Mouse (Mus musculus) limb, embryonic 12.5 days (tissue): Measurements from ENCODE around the gene Tns2. TPM values are rescaled to one million over a fixed set of nuclear protein-coding genes. Genes with fewer than 3 reads are reported as not detected.

Experiments
- ATAC-seq: fragments of 200-750 bp; cut with Nextera tagmentation; 2 replicates; pipeline ENCODE4 v1.8.0; 2017; ENCODE audit warnings: low read depth, moderate TSS enrichment; ENCODE audit not compliant: insufficient number of reproducible peaks, insufficient read depth, low FRiP score, low TSS enrichment
- H3K27ac ChIP-seq: fragments of 300-500 bp; sonication (generic); 2 replicates; pipeline ENCODE4 v1.5.1; 2016; ENCODE audit warnings: mild to moderate bottlenecking, moderate library complexity
- H3K27me3 ChIP-seq: fragments of 300-500 bp; sonication (generic); 2 replicates; pipeline ENCODE4 v1.6.1; 2016; ENCODE audit warnings: mild to moderate bottlenecking, moderate library complexity
- H3K36me3 ChIP-seq: fragments of 300-500 bp; sonication (generic); 2 replicates; pipeline ENCODE4 v1.6.1; 2016; ENCODE audit warnings: mild to moderate bottlenecking, moderate library complexity
- H3K4me1 ChIP-seq: fragments of 300-500 bp; sonication (generic); replicated peaks from 2 replicates; pipeline ENCODE4 v1.6.1; 2016
- H3K4me2 ChIP-seq: fragments of 300-500 bp; sonication (generic); 2 replicates; pipeline ENCODE4 v1.6.1; 2016; ENCODE audit warnings: mild to moderate bottlenecking, moderate library complexity
- H3K4me3 ChIP-seq: fragments of 300-500 bp; sonication (generic); replicated peaks from 2 replicates; pipeline ENCODE4 v1.5.1; 2016; ENCODE audit warnings: mild to moderate bottlenecking
- H3K9ac ChIP-seq: fragments of 300-500 bp; sonication (generic); replicated peaks from 2 replicates; pipeline ENCODE4 v1.6.1; 2016; ENCODE audit warnings: mild to moderate bottlenecking, moderate library complexity
- H3K9me3 ChIP-seq: fragments of 300-500 bp; sonication (generic); 2 replicates; pipeline ENCODE4 v1.6.1; 2016; ENCODE audit warnings: mild to moderate bottlenecking, moderate library complexity
- WGBS: fragments of 180-500 bp; shearing (Covaris S2); methylation state at CpG from one replicate; pipeline ENCODE4 v1.1.7; 2016; 5-methylcytosine and 5-hydroxymethylcytosine counted together
- polyA plus RNA-seq: library from polyadenylated mRNA; unstranded; fragments of >200 nt; fragmentation: Nextera tagmentation; extraction: Ambion mirVana; gene quantifications from 2 replicates; pipeline ENCODE4 v1.2.1, GENCODE M21; 2016

The Tns2 gene
- polyA plus RNA-seq, 1 experiment from 2014 or later = 16.6 TPM

GRCm38 (mm10) chr15:102094157-102094556, 6.1 kb upstream of the Tns2 start:
- H3K4me2 ChIP-seq = no peak overlapping the region
- no peaks in the 10 kb centered on the region for H3K9me3 ChIP-seq
- H3K27ac ChIP-seq = no peak overlapping the region
- ATAC-seq = no peak
- peaks cover 94% of the 10 kb centered on the region for H3K36me3 ChIP-seq
- H3K9ac ChIP-seq = no peak overlapping the region
- no peaks in the 10 kb centered on the region for H3K27me3 ChIP-seq
- H3K4me1 ChIP-seq = peaks cover 22% of the 10 kb centered on the region
- no peak overlapping the region for H3K4me3 ChIP-seq
- WGBS = 22% methylated on average over 2 of the region's 2 CpGs

DNA sequence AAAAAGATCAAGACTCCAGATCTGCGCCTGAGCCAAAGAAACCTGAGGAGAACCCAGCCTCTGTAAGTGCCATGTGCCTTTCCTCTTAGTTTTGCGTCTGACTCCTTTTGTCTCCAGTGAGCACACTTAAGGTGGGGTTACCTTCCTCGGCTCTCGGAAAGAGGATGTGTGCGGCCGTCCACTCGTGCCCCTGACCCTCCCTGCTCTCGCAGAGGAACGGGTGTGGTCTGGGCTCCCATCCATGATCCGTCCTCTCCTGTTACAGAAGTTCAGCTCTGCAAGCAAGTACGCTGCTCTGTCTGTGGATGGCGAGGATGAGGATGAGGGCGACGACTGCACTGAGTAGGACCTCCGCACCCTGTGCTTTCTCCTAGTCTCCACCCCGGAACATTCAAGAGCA, 5.2 kb upstream of the Tns2 start:
- Histone ChIP-seq H3K9me3 (no peaks in the 10 kb centered on the region), H3K9ac (no peak overlapping the region), H3K4me2 (no peak overlapping the region), H3K36me3 (peaks cover 85% of the 10 kb centered on the region), H3K27ac (no peak overlapping the region), H3K4me3 (no peak overlapping the region), H3K27me3 (no peaks in the 10 kb centered on the region), H3K4me1 (peaks cover 30% of the 10 kb centered on the region)
- ATAC-seq = no peak
- 88% methylated on average over 16 of the region's 16 CpGs for WGBS

GRCm38 (mm10) chr15:102097147-102097915, 2.9 kb upstream of the Tns2 start:
- WGBS = 83% methylated on average over 7 of the region's 8 CpGs
- Histone ChIP-seq H3K4me3 (no peak overlapping the region), H3K4me1 (peaks cover 53% of the 10 kb centered on the region), H3K4me2 (no peak overlapping the region), H3K27me3 (no peaks in the 10 kb centered on the region), H3K36me3 (peaks cover 62% of the 10 kb centered on the region), H3K9ac (no peak overlapping the region), H3K9me3 (no peaks in the 10 kb centered on the region), H3K27ac (peak overlapping the region; percentile 54)
- no peak for ATAC-seq

DNA sequence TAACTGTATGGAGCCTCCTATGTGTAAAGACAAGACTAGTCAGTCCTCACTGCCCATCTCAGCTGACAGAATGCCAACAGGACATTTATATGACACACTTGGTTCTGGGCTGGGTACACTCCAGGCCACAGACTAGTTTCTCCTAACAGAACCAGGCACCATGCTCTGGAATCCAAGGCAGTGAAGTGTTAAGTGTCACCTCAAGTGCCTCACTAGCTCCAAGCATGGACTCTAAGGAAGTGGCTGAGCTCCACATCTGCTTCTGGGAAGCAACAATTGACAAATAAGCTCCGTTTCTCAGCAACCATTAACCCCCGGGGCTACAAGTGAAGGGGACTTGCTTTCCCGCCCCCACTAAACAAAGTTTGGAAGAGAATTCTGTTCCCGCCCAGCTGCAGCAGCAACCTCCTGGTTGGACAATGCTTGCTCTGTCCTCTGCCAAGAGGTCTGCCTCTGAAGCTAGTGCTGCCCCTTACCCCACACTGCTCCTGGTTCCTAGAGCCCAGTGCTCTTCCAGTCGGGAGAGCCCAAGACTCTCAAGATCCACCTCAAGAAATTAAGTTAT, 2.1 kb upstream of the Tns2 start:
- Histone ChIP-seq H3K4me2 (peak overlapping the region; percentile 89), H3K36me3 (peaks cover 55% of the 10 kb centered on the region), H3K27ac (peak overlapping the region; percentile 54), H3K27me3 (no peaks in the 10 kb centered on the region), H3K9me3 (no peaks in the 10 kb centered on the region), H3K4me3 (no peak overlapping the region; the same call in 1 of the 2 replicates), H3K9ac (no peak overlapping the region), H3K4me1 (peaks cover 61% of the 10 kb centered on the region)
- no peak for ATAC-seq
- 20% methylated on average over 5 of the region's 5 CpGs for WGBS

DNA sequence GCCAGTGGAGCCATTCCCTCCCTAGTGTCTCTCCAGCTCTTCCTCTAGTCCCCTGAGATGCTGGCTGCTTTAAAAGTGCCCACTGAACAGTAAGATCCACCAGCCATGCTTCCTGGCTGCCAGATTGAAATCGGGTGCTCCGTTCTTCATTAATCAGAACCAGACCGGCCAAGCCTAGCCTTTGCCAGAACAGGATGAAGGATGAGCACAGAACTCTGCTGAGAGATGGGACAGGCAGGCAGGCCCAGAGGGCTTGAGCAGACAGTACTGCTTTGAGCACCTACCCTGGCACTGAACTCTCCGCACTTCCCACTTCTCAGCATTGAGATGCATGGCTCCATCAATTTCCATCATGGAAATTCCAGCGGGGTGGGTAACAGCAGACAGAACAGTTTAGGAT, 953 bp upstream of the Tns2 start:
- WGBS = 28% methylated on average over 5 of the region's 5 CpGs
- Histone ChIP-seq H3K27me3 (no peaks in the 10 kb centered on the region), H3K4me3 (peak overlapping the region; percentile 58), H3K9me3 (no peaks in the 10 kb centered on the region), H3K4me2 (peak overlapping the region; percentile 89), H3K4me1 (peaks cover 73% of the 10 kb centered on the region), H3K36me3 (peaks cover 43% of the 10 kb centered on the region), H3K9ac (peak overlapping the region; percentile 48; the same call in 1 of the 2 replicates), H3K27ac (peak overlapping the region; percentile 66)
- ATAC-seq = no peak

DNA sequence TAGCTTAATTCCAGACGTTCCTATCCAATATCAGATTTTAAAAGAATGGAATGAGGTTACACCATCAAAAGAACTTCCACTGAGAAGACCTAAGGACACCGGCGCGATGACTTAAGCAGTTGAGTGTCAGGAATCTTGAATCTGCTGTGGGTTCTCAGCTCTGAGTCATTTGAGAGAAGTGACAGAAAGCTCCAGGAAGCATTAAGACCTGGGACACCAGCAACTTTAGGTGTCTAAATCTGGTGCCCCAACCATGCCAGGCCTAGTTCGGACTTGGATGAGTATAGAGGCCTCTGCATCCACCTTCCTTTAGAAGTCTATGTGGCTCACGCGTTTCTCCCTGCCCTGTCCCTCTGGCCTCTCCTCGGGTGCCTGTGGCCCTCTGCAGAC, 447 bp upstream of the Tns2 start:
- Histone ChIP-seq H3K4me1 (peaks cover 78% of the 10 kb centered on the region), H3K27ac (peak overlapping the region; percentile 93), H3K4me3 (peak overlapping the region; percentile 58), H3K27me3 (no peaks in the 10 kb centered on the region), H3K9me3 (no peaks in the 10 kb centered on the region), H3K4me2 (peak overlapping the region; percentile 89), H3K36me3 (peaks cover 38% of the 10 kb centered on the region), H3K9ac (peak overlapping the region; percentile 77)
- ATAC-seq = no peak
- WGBS = 24% methylated on average over 8 of the region's 8 CpGs

DNA sequence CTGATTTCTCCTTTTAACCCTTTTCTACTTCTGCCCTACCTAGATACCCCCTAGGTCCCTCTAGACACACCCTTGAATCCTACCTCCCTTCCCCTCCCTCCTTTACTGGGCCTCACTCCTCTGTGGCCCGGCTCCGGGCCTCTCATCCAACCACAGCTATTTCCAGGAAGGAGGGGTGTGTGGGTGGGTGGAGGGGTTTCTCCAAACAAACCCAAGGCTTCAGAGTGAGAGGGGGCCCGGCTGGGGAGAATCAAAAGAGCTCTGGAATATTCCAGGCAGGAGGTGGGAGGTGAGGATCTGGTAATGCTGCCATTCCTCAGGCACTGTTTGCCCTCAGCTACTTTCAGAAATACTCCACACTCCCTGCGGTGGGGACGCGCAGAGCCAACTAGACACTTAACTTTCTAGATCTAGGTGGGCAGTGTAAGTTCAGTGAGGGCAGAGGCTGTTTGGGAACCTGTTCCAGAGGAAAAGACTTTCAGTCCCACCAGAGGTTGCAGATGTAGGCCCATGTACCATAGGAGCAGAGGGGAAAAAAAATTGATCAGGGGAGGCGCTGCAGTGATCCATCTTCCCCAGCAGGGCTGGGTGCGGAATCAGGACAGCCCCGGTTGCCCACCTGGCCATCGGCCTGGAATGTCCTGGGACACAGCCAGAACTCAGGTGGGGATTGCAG, 921 bp downstream of the Tns2 start:
- H3K9ac ChIP-seq = peak overlapping the region; percentile 77

DNA sequence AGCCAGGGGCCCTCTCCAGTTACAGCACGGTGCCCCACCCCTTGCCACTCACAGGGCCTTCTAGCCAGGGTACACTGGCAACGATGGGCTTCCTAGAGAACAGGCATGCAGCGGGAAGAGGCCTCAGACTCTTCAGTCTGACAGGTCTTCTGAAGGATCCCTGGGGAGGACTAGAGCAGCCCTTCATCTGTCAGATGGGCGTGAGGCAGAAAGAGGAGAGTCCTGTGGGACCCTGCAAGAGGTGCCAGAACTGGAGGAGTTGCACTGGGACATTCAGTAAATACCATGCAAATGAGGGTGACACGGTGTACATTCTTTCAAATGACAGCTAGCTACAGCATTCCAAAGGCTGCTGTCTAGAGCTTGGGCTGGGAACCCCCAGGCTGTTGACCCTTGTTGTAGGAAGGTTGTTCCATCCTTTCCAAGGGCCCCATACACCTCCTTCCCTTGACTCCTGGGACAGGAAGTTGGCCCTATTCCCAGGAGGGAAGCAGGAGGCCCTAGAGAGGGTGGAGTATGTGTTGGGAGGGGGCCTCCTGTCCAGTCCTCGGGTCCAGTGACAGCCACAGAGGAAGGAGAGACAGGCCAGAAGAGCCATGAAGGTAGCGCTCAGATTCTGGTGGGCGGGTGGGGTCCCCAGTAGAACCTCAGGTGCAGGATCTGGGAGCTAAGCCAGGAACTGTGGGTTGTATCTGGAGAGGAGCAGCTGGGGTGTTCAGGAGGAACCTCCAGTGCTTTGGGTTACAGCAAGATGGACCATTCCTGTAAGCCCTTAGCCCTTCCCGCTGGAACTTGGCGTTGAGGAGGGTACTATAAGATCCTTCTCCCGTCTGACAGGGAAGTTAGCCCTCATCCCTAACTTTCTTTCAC, 1.7 kb downstream of the Tns2 start:
- no peak for ATAC-seq
- WGBS = 33% methylated on average over 11 of the region's 11 CpGs

More for the DNA sequence above, 921 bp downstream of the Tns2 start:
- H3K4me3 ChIP-seq = peak overlapping the region; percentile 58
- peak overlapping the region; percentile 89 for H3K4me2 ChIP-seq
- 0 out of 2 replicates have a peak, but pooled peaks have one; percentile 7 for ATAC-seq
- peaks cover 8% of the 10 kb centered on the region; the same call in 1 of the 2 replicates for H3K27me3 ChIP-seq
- H3K9me3 ChIP-seq = no peaks in the 10 kb centered on the region
- 29% methylated on average over 10 of the region's 10 CpGs for WGBS
- H3K4me1 ChIP-seq = peaks cover 91% of the 10 kb centered on the region
- peaks cover 24% of the 10 kb centered on the region for H3K36me3 ChIP-seq
- peak overlapping the region; percentile 93 for H3K27ac ChIP-seq

GRCm38 (mm10) chr15:102102548-102103121, 2.4 kb downstream of the Tns2 start:
- peaks cover 22% of the 10 kb centered on the region for H3K27me3 ChIP-seq

More for the DNA sequence above, 1.7 kb downstream of the Tns2 start:
- Histone ChIP-seq H3K27ac (peak overlapping the region; percentile 93), H3K9me3 (no peaks in the 10 kb centered on the region), H3K36me3 (peaks cover 18% of the 10 kb centered on the region), H3K4me1 (peaks cover 98% of the 10 kb centered on the region), H3K4me2 (peak overlapping the region; percentile 89), H3K4me3 (peak overlapping the region; percentile 58), H3K27me3 (peaks cover 16% of the 10 kb centered on the region), H3K9ac (peak overlapping the region; percentile 77)

DNA sequence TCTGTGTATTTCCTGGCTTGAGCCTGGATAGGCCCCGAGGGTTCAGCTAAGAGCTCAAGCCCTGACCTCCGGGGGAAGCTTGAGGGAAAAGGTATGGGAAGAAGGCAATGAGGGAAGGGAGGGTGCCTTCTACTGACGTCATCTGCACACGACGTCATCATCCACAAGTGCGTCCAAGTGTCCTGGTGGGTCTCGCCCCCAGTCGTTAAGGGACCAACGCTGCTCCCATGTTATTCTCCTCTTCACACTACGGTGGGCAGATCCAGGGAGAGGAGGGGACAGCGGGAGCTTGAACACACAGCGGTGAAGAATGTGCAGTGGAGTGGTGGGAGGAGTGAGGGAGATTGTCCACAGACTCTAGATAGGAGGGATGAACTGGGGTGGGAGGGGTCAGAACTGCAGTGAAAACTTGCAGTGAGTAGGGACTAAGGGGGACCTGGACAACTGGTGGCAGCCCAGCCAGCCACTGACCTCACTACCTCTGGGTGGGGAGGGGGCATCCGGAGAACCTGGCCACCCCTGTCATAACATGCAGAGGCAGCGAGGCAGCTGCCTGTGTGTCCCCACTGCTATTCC, 3.2 kb downstream of the Tns2 start:
- peak overlapping the region; percentile 59 for H3K9ac ChIP-seq
- H3K27ac ChIP-seq = peak overlapping the region; percentile 93
- peak overlapping the region; percentile 58 for H3K4me3 ChIP-seq
- H3K27me3 ChIP-seq = peaks cover 22% of the 10 kb centered on the region
- no peak for ATAC-seq
- H3K9me3 ChIP-seq = no peaks in the 10 kb centered on the region
- H3K4me1 ChIP-seq = peaks cover 97% of the 10 kb centered on the region
- peak overlapping the region; percentile 89 for H3K4me2 ChIP-seq
- peaks cover 8% of the 10 kb centered on the region; the same call in 1 of the 2 replicates for H3K36me3 ChIP-seq
- 6% methylated on average over 14 of the region's 14 CpGs for WGBS

More at GRCm38 (mm10) chr15:102102548-102103121, 2.4 kb downstream of the Tns2 start:
- no peak for ATAC-seq
- Histone ChIP-seq H3K27ac (peak overlapping the region; percentile 93), H3K4me1 (peaks cover 99% of the 10 kb centered on the region), H3K9me3 (no peaks in the 10 kb centered on the region), H3K9ac (peak overlapping the region; percentile 59), H3K36me3 (peaks cover 12% of the 10 kb centered on the region), H3K4me3 (peak overlapping the region; percentile 58), H3K4me2 (peak overlapping the region; percentile 89)
- WGBS = 12% methylated on average over 6 of the region's 6 CpGs
